Mouse (Mus musculus): ENCODE results near the gene Sept9. TPM values are rescaled to one million over a fixed set of nuclear protein-coding genes. Genes with fewer than 3 reads are reported as not detected.

The Sept9 gene
- total and polyA plus RNA-seq, 2 experiments from 2014 or later = 112 TPM

DNA sequence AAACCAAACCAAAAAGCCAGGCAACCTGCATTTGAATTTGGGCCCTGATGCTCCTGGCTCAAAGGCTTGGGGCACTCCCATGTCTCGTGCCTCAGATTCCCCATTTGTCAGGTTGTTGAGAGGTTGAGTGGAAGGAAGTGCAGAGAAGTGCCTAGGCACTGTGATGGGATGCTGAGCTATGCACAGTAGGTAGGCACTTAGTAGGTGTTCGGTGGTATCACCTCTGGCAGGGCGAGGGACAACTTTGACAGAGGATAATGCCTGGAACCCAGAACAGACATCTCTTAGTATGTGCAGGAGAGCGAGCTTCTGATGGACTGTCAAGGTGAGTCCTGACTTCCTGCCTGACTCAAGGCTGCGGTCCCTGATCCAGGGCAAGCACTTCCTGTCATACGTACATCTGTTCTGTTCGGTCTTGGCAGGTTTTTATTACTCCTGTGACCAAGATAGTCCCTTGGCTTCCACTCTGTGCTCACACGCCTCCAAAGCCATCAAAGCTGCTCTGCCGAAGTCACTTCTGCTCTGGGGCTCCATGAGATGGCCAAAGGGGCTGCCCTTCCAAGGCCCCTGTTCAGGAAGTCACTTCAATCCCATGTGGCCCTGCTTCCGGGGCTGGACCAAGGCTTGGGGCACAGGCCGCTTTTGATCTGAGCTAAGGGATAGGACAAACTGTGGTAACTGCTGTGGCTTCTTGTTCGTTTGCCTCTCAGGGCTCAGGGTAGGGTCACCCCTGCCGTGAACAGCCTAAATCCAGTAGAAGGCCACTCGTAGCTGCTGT lies 107.0 kb downstream of the Sept9 start:
- no peak overlapping the region for H3K4me3 ChIP-seq (ENCODE audit: low read depth, low read length)
- WGBS = 74% methylated on average over 14 of the region's 14 CpGs
- H3K27me3 ChIP-seq (ENCODE audit: insufficient read depth, low read length) = no peaks in the 10 kb centered on the region
- H3K9ac ChIP-seq = no peak overlapping the region
- ATAC-seq = no peak
- no peak for TF ChIP-seq CTCF (IDR thresholded peaks at IDR 0.05; ENCODE audit: low read depth)
- H3K4me1 ChIP-seq (ENCODE audit: insufficient read depth) = 0 out of 2 replicates have a peak, but pooled peaks cover 10% of the 10 kb centered on the region
- DNase-seq = no peak
- no peak overlapping the region for H3K4me2 ChIP-seq (ENCODE audit: low read depth)
- no peak overlapping the region for H3K27ac ChIP-seq (ENCODE audit: low read depth, low read length)
- H3K9me3 ChIP-seq (ENCODE audit: low read length) = no peaks in the 10 kb centered on the region
- H3K36me3 ChIP-seq (ENCODE audit: insufficient read depth) = no peaks in the 10 kb centered on the region

GRCm38 (mm10) chr11:117307895-117308786 lies 108.7 kb downstream of the Sept9 start:
- TF ChIP-seq CTCF (IDR thresholded peaks at IDR 0.05; ENCODE audit: low read depth) = no peak
- no peaks in the 10 kb centered on the region for H3K36me3 ChIP-seq (ENCODE audit: insufficient read depth)
- ATAC-seq (peak; percentile 46; the same call in 1 of the 2 replicates), DNase-seq (no peak)
- 0 out of 2 replicates have a peak, but pooled peaks cover 11% of the 10 kb centered on the region for H3K4me1 ChIP-seq (ENCODE audit: insufficient read depth)
- no peaks in the 10 kb centered on the region for H3K27me3 ChIP-seq (ENCODE audit: insufficient read depth, low read length)
- no peak overlapping the region for H3K9ac ChIP-seq
- H3K9me3 ChIP-seq (ENCODE audit: low read length) = no peaks in the 10 kb centered on the region
- 48% methylated on average over 13 of the region's 13 CpGs for WGBS
- H3K4me3 ChIP-seq (ENCODE audit: low read depth, low read length) = no peak overlapping the region
- H3K4me2 ChIP-seq (ENCODE audit: low read depth) = no peak overlapping the region
- H3K27ac ChIP-seq (ENCODE audit: low read depth, low read length) = no peak overlapping the region

GRCm38 (mm10) chr11:117309108-117309917 lies 109.9 kb downstream of the Sept9 start:
- H3K9ac ChIP-seq = no peak overlapping the region
- ATAC-seq = no peak
- 0 out of 2 replicates have a peak, but pooled peaks cover 11% of the 10 kb centered on the region for H3K4me1 ChIP-seq (ENCODE audit: insufficient read depth)

DNA sequence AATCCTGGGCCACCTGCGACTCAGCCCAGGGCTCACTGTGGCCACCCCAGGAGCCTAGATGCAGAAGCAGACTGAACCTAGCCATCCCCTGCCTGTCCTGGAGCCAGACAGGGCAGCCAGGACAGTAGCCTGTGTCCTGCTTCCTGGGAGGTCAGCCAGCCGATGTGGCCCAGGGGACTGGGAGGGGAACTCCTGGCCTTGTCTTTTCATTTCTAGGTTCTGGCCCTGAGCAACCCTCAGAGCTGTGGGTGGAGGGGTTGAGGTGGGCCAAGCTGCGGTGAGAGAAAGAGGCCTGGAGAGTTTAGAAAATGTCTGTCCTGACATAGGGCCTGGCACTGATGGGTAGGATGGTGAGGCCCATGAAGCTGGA lies 110.4 kb downstream of the Sept9 start:
- H3K4me3 ChIP-seq (ENCODE audit: low read depth, low read length) = no peak overlapping the region
- no peak overlapping the region for H3K27ac ChIP-seq (ENCODE audit: low read depth, low read length)
- no peak overlapping the region; the same call in 1 of the 2 replicates for H3K9ac ChIP-seq
- no peak overlapping the region for H3K4me2 ChIP-seq (ENCODE audit: low read depth)
- H3K4me1 ChIP-seq (ENCODE audit: insufficient read depth) = 0 out of 2 replicates have a peak, but pooled peaks cover 11% of the 10 kb centered on the region
- ATAC-seq (no peak), DNase-seq (no peak)
- no peaks in the 10 kb centered on the region for H3K36me3 ChIP-seq (ENCODE audit: insufficient read depth)
- no peaks in the 10 kb centered on the region for H3K9me3 ChIP-seq (ENCODE audit: low read length)
- 75% methylated on average over 3 of the region's 3 CpGs for WGBS
- H3K27me3 ChIP-seq (ENCODE audit: insufficient read depth, low read length) = no peaks in the 10 kb centered on the region
- TF ChIP-seq CTCF (IDR thresholded peaks at IDR 0.05; ENCODE audit: low read depth) = no peak

More at GRCm38 (mm10) chr11:117309108-117309917, 109.9 kb downstream of the Sept9 start:
- Histone ChIP-seq H3K27me3 (ENCODE audit: insufficient read depth, low read length) (no peaks in the 10 kb centered on the region), H3K4me3 (ENCODE audit: low read depth, low read length) (no peak overlapping the region), H3K36me3 (ENCODE audit: insufficient read depth) (no peaks in the 10 kb centered on the region), H3K4me2 (ENCODE audit: low read depth) (no peak overlapping the region), H3K27ac (ENCODE audit: low read depth, low read length) (no peak overlapping the region), H3K9me3 (ENCODE audit: low read length) (no peaks in the 10 kb centered on the region)
- WGBS = 78% methylated on average over 17 of the region's 17 CpGs
- no peak for TF ChIP-seq CTCF (IDR thresholded peaks at IDR 0.05; ENCODE audit: low read depth)
- no peak for DNase-seq

- Histone ChIP-seq H3K9ac (no peak overlapping the region; the same call in 1 of the 2 replicates), H3K27ac (ENCODE audit: low read depth, low read length) (no peak overlapping the region), H3K4me3 (ENCODE audit: low read depth, low read length) (no peak overlapping the region), H3K4me2 (ENCODE audit: low read depth) (no peak overlapping the region), H3K9me3 (ENCODE audit: low read length) (no peaks in the 10 kb centered on the region), H3K36me3 (ENCODE audit: insufficient read depth) (no peaks in the 10 kb centered on the region), H3K4me1 (ENCODE audit: insufficient read depth) (0 out of 2 replicates have a peak, but pooled peaks cover 11% of the 10 kb centered on the region), H3K27me3 (ENCODE audit: insufficient read depth, low read length) (no peaks in the 10 kb centered on the region)
- TF ChIP-seq CTCF (IDR thresholded peaks at IDR 0.05; ENCODE audit: low read depth) = no peak
- WGBS = 73% methylated on average over 12 of the region's 12 CpGs
- ATAC-seq = no peak
- DNase-seq = no peak
Measured at GRCm38 (mm10) chr11:117310341-117311107, 111.1 kb downstream of the Sept9 start.
